Mouse (Mus musculus) C2C12 (cell line): ENCODE measurements around the gene Lpp.

Experiments used
- CEBPB ChIP-seq: IDR thresholded peaks from one replicate; pipeline ENCODE4 v1.6.1; 2011; ENCODE audit warnings: low read depth, mild to moderate bottlenecking, control low read depth, moderate library complexity
- CTCF ChIP-seq: IDR thresholded peaks from one replicate; pipeline ENCODE4 v1.5.1; 2011; ENCODE audit not compliant: control insufficient read depth, insufficient read depth, insufficient read length
- FOSL1 ChIP-seq: IDR thresholded peaks from one replicate; pipeline ENCODE4 v1.8.0; 2011; ENCODE audit warnings: mild to moderate bottlenecking, low read length; ENCODE audit not compliant: poor library complexity, insufficient read depth, severe bottlenecking
- MAX ChIP-seq: IDR thresholded peaks from one replicate; pipeline ENCODE4 v1.6.1; 2011; ENCODE audit warnings: mild to moderate bottlenecking, control low read depth
- USF1 ChIP-seq: IDR thresholded peaks from one replicate; pipeline ENCODE4 v1.6.1; 2011; ENCODE audit warnings: low read depth, mild to moderate bottlenecking, control low read depth, moderate library complexity

DNA sequence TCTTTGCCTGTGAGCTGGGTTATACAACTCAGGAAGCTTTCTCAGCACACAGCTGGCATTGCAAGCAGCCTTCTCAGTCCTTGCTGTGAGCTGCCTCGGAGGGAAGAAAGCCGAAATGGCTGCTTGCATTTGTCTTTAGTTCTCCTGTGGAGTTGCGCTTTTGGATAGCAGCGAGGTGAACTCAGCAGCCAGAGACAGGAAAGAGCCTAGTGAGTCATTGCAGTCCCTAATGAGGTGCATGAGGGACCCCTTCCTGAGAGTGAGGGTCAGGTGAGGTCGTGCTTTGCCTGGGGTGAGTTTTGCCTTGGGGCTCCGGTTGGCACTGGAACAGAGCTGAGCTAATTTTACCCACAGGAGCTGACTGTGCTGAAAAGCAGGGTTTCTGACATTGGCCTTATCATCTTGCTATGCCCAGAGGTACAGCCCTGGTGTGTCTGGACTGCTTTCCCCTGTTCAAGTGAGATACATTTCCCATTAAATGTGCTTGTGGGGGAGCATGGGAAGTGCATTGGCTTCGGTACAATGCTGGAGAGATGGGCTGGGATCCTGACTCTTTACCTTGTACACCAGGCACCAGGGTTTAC is 41.3 kb downstream of the Lpp start:
- TF ChIP-seq CTCF (no peak), MAX (no peak), FOSL1 (no peak), USF1 (no peak), CEBPB (no peak)
